ENCODE assay signal across 19 mouse cellular contexts in genomic region chr3:15255726-15256125, GRCm38 (mm10).
"Had no signal": no experiment of that assay in that cellular context is flagged by ENCODE, and none has a peak within 500 bp of the region (broad histone marks: within the 10 kb centered on the region; RNA-seq: fewer than 3 reads in every experiment).

No protein-coding gene starts in this region.

- H3K27me3 ChIP-seq: liver, embryonic 15.5 days; lung, embryonic 15.5 days; megakaryocyte, embryonic 14.5 days; midbrain, embryonic 12.5 days; neural tube, embryonic 12.5 days; stomach, embryonic 15.5 days had no signal

- H3K4me3 ChIP-seq: liver, embryonic 15.5 days; lung, embryonic 15.5 days; megakaryocyte, embryonic 14.5 days; midbrain, embryonic 12.5 days; neural tube, embryonic 12.5 days; stomach, embryonic 15.5 days had no signal

- H3K27ac ChIP-seq: liver, embryonic 15.5 days; lung, embryonic 15.5 days; macrophage; midbrain, embryonic 12.5 days; neural tube, embryonic 12.5 days; stomach, embryonic 15.5 days; stomach, postnatal 0 days had no signal

- DNase-seq: liver, postnatal 0 days; lung, adult 2 months; lung, postnatal 14 days; lung, postnatal 36 days; midbrain, embryonic 14.5 days; right cerebral cortex, postnatal 14 days; thymus, adult 2 months; thymus, postnatal 25 days; thymus, postnatal 4 days had no signal

- H3K9ac ChIP-seq: liver, embryonic 15.5 days; liver, postnatal 0 days; lung, embryonic 15.5 days; midbrain, embryonic 12.5 days; neural tube, embryonic 12.5 days; stomach, embryonic 15.5 days had no signal

- H3K36me3 ChIP-seq: liver, embryonic 15.5 days; lung, embryonic 15.5 days; midbrain, embryonic 12.5 days; neural tube, embryonic 12.5 days; stomach, embryonic 15.5 days had no signal

- H3K4me1 ChIP-seq: liver, embryonic 15.5 days; lung, embryonic 15.5 days; megakaryocyte, embryonic 14.5 days; midbrain, embryonic 12.5 days; neural tube, embryonic 12.5 days; stomach, embryonic 15.5 days had no signal

- H3K4me2 ChIP-seq: liver, embryonic 15.5 days; lung, embryonic 15.5 days; midbrain, embryonic 12.5 days; neural tube, embryonic 12.5 days; stomach, embryonic 15.5 days had no signal

- H3K9me3 ChIP-seq: liver, embryonic 15.5 days; lung, embryonic 15.5 days; megakaryocyte, embryonic 14.5 days; midbrain, embryonic 12.5 days; neural tube, embryonic 12.5 days; stomach, embryonic 15.5 days had no signal

- ATAC-seq: liver, postnatal 0 days; lung, postnatal 0 days; midbrain, embryonic 16.5 days had no signal
